Mouse (Mus musculus): ENCODE measurements around the gene Dnajb14. TPM values are rescaled to one million over a fixed set of nuclear protein-coding genes. Genes with fewer than 3 reads are reported as not detected.
"Not testable (repeated sequence)": the region's sequence is repeated elsewhere in the genome, so short reads cannot be mapped to it uniquely, and the experiment has no call there.

Dnajb14 gene
- polyA plus RNA-seq, 1 experiment from 2014 or later = 7.3 TPM

DNA sequence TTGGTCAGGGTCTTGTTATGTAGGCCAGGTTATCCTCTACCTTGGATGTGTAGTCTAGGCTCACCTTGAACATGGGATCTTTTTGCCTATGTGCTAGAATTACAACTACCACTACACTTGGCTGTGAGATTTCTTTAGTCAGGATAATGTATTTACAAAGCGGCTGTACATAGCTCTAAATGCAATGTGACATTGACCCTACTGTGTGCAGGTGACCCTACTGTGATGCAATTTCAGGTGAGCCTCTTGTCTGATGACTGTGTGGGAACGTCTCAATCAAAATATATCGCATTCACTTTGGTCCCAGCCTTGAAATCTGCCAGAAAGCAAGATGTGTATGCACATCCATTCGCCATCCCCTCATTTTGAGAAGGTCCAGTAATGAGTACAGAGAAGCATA is 90.9 kb downstream of the Dnajb14 start:
- ATAC-seq = no peak
- Histone ChIP-seq H3K27me3 (no peaks in the 10 kb centered on the region), H3K9ac (no peak overlapping the region), H3K4me1 (peaks cover 11% of the 10 kb centered on the region), H3K36me3 (ENCODE audit: poor library complexity, severe bottlenecking) (no peaks in the 10 kb centered on the region), H3K4me3 (no peak overlapping the region), H3K9me3 (replicated peaks) (no peaks in the 10 kb centered on the region), H3K4me2 (no peak overlapping the region), H3K27ac (no peak overlapping the region)
- WGBS = 89% methylated on average over 4 of the region's 4 CpGs

DNA sequence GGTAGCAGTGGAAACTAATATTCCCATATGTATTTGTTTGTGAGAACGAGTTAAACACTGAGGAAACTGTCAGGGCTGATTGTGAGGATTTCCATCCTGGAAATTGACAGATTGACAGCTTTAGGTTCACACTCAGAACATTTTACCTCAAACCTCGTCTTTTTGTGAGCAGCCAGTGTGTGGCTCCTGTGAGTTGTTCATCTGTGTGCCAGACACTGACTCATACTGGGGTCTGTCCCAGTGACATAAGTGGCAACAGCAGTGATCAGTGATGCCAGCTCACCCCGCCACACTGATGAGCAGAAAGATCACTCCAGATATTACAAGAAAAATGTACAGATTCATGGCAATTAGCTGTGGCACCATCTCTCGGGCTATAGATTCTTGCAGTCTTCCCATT is 92.0 kb downstream of the Dnajb14 start:
- Histone ChIP-seq H3K4me2 (no peak overlapping the region), H3K27me3 (no peaks in the 10 kb centered on the region), H3K9ac (no peak overlapping the region), H3K9me3 (replicated peaks) (no peaks in the 10 kb centered on the region), H3K4me1 (peaks cover 11% of the 10 kb centered on the region), H3K27ac (no peak overlapping the region), H3K36me3 (ENCODE audit: poor library complexity, severe bottlenecking) (no peaks in the 10 kb centered on the region), H3K4me3 (no peak overlapping the region)
- ATAC-seq = no peak
- WGBS = 87% methylated on average over 4 of the region's 4 CpGs

DNA sequence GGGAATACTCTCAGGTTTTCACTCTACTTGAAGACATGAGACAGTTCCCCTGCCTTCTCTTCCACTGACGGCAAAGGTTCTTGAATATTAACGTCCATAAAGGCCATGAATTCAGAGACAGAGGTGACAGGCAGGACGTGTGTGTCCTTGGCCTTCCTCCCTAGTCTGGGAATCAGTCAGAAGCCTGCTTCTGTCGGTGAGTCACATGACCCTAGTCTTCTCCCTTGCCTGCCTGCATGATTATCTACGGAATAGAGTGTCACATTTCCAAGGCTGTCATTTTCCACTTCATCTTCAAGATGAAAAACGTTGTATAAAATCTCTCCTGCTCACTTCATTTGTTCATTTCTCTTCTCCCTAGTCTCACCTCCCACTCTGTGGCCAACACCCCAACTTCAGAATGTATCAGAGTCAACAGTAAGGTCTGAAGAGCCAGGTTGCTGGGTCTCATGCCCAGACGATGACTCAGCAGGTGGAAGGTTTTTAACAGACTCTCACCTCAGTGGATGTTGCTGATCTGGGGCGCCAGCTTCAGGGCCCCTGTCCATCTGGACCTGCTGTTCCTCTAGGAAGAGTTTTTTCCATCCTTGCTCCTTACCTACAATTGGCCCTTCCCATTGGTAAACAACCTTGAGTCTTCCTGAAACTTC is 94.4 kb downstream of the Dnajb14 start:
- H3K9ac ChIP-seq = no peak overlapping the region
- WGBS = 69% methylated on average over 8 of the region's 8 CpGs
- no peak overlapping the region for H3K4me3 ChIP-seq
- no peaks in the 10 kb centered on the region for H3K4me1 ChIP-seq
- no peaks in the 10 kb centered on the region for H3K27me3 ChIP-seq
- no peak overlapping the region for H3K27ac ChIP-seq
- no peaks in the 10 kb centered on the region for H3K9me3 ChIP-seq (replicated peaks)
- no peak overlapping the region for H3K4me2 ChIP-seq
- no peaks in the 10 kb centered on the region for H3K36me3 ChIP-seq (ENCODE audit: poor library complexity, severe bottlenecking)
- ATAC-seq = no peak

DNA sequence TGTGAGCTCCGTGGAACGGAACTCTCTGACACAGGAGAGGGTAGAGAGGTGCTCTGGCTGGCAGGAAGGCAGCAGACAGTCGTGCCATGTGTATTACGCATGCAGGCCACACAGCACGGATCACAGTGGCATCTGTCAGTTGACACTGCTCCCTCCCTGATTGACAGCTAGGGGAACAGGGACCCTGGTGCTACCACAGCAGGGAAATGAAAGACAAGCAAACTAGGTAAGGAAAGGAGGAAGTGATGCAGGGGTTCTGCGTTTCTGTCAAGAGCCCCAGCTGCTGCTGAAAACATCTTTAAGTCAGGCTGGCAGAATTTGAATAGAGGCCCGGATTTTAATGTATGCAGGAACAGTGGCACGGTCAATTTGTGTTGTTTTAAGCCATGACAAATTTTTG is 96.0 kb downstream of the Dnajb14 start:
- 75% methylated on average over 8 of the region's 8 CpGs for WGBS
- Histone ChIP-seq H3K9ac (no peak overlapping the region), H3K4me2 (no peak overlapping the region), H3K27ac (no peak overlapping the region), H3K9me3 (replicated peaks) (no peaks in the 10 kb centered on the region), H3K36me3 (ENCODE audit: poor library complexity, severe bottlenecking) (no peaks in the 10 kb centered on the region), H3K4me3 (no peak overlapping the region), H3K27me3 (no peaks in the 10 kb centered on the region), H3K4me1 (no peaks in the 10 kb centered on the region)
- no peak for ATAC-seq

DNA sequence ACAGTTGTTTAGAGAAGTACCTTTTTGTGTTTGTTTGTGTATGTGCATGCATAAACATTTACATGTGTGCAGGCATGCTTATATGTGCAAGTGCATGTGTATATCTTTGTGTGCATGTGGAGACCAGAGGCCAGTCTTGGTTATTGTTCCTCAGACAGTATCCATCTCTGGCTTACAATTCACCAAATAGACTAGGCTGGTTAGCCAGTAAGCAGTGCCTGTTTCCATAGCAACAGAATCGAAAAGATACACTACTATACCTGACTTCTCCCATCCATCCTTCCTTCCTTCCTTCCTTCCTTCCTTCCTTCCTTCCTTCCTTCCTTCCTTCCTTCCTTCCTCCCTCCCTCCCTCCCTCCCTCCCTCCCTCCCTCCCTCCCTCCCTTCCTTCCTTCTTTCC is 96.5 kb downstream of the Dnajb14 start:
- H3K4me1 ChIP-seq; H3K9ac ChIP-seq; H3K27me3 ChIP-seq; H3K4me3 ChIP-seq; H3K9me3 ChIP-seq (replicated peaks); H3K36me3 ChIP-seq (ENCODE audit: poor library complexity, severe bottlenecking); H3K4me2 ChIP-seq; H3K27ac ChIP-seq: not testable (repeated sequence)
- ATAC-seq = 0 out of 2 replicates have a peak, but pooled peaks have one; percentile 50
- 58% methylated on average over 1 of the region's 1 CpGs for WGBS

Other genes with a start within 250 kb of the Dnajb14 start
- gene Ddit4l, start 246.1 kb upstream of the Dnajb14 start, polyA plus RNA-seq (2015; fragmentation: Nextera tagmentation; extraction: Ambion mirVana) = 9.7 and 12.8 TPM in 2 replicates
- gene Gm21962, start 196.2 kb upstream of the Dnajb14 start, polyA plus RNA-seq (2015; fragmentation: Nextera tagmentation; extraction: Ambion mirVana) = not detected in 2 replicates
- gene H2afz, start 3.2 kb upstream of the Dnajb14 start, polyA plus RNA-seq (2015; fragmentation: Nextera tagmentation; extraction: Ambion mirVana) = 2,450 and 2,763 TPM in 2 replicates
- 126 and 129 TPM in 2 replicates for gene Lamtor3, start 50.8 kb downstream of the Dnajb14 start, polyA plus RNA-seq (2015; fragmentation: Nextera tagmentation; extraction: Ambion mirVana)
- 2.7 and 3.9 TPM in 2 replicates for gene Dapp1, start 113.9 kb downstream of the Dnajb14 start, polyA plus RNA-seq (2015; fragmentation: Nextera tagmentation; extraction: Ambion mirVana)
- gene 1110002E22Rik, start 197.4 kb downstream of the Dnajb14 start, polyA plus RNA-seq (2015; fragmentation: Nextera tagmentation; extraction: Ambion mirVana) = 0.05 and 0.08 TPM in 2 replicates
- not detected in 2 replicates for gene Gm5105, start 199.7 kb downstream of the Dnajb14 start, polyA plus RNA-seq (2015; fragmentation: Nextera tagmentation; extraction: Ambion mirVana)

Measured in forebrain, embryonic 13.5 days (tissue).